Comparison of ENCODE assay signal across 12 mouse cellular contexts in genomic region chr4:137282584-137283406, GRCm38 (mm10). TPM values are rescaled to one million over a fixed set of nuclear protein-coding genes. Genes with fewer than 3 reads are reported as not detected.
A peak's percentile ranks its signal among the peaks of the same experiment; 100 is the strongest.
DNase-seq lines count a peak whose midpoint lies in the region; ATAC-seq lines count a peak whose summit lies in the region.
"Had no signal": no experiment of that assay in that cellular context is flagged by ENCODE, and none has a peak within 500 bp of the region (broad histone marks: within the 10 kb centered on the region; RNA-seq: fewer than 3 reads in every experiment).

No protein-coding gene starts in this region.

- no peak overlapping the region for H3K4me3 ChIP-seq in neural tube, embryonic 13.5 days
- no peak overlapping the region for H3K4me3 ChIP-seq in embryonic facial prominence, embryonic 14.5 days (ENCODE audit: low read depth, low read length)
- 0 out of 2 replicates have a peak overlapping the region, but pooled peaks have one; percentile 2 for H3K4me3 ChIP-seq in stomach, embryonic 15.5 days (replicated peaks)
- H3K4me3 ChIP-seq: liver, embryonic 15.5 days had no signal

- WGBS in neural tube, embryonic 13.5 days: 16% methylated on average over 17 of the region's 17 CpGs
- WGBS in embryonic facial prominence, embryonic 14.5 days: 8% methylated on average over 15 of the region's 17 CpGs
- WGBS in stomach, embryonic 15.5 days: 12% methylated on average over 17 of the region's 17 CpGs

- no peaks in the 10 kb centered on the region for H3K9me3 ChIP-seq in neural tube, embryonic 13.5 days
- no peaks in the 10 kb centered on the region for H3K9me3 ChIP-seq in embryonic facial prominence, embryonic 14.5 days (ENCODE audit: control insufficient read depth, low read length)
- no peaks in the 10 kb centered on the region for H3K9me3 ChIP-seq in stomach, embryonic 15.5 days
- H3K9me3 ChIP-seq: liver, embryonic 15.5 days had no signal

- peak overlapping the region; percentile 25 for H3K4me2 ChIP-seq in neural tube, embryonic 13.5 days
- peak overlapping the region; percentile 20; the same call in 1 of the 2 replicates for H3K4me2 ChIP-seq in embryonic facial prominence, embryonic 14.5 days (ENCODE audit: low read depth, low read length)
- peak overlapping the region; percentile 29 for H3K4me2 ChIP-seq in stomach, embryonic 15.5 days
- H3K4me2 ChIP-seq: liver, embryonic 15.5 days had no signal

- no peaks in the 10 kb centered on the region for H3K36me3 ChIP-seq in neural tube, embryonic 13.5 days
- no peaks in the 10 kb centered on the region for H3K36me3 ChIP-seq in embryonic facial prominence, embryonic 14.5 days (ENCODE audit: control insufficient read depth, insufficient read depth, low read length)
- no peaks in the 10 kb centered on the region for H3K36me3 ChIP-seq in stomach, embryonic 15.5 days
- H3K36me3 ChIP-seq: liver, embryonic 15.5 days had no signal

- peak; percentile 94 for DNase-seq in heart, adult 11 months
- DNase-seq in heart, postnatal 36 days: no peak
- no peak for DNase-seq in neural tube, embryonic 10.5 days (ENCODE audit: extremely low spot score, low spot score)
- peak; percentile 92 for DNase-seq in embryonic facial prominence, embryonic 14.5 days (ENCODE audit: low spot score)
- DNase-seq in left cerebral cortex, postnatal 10 days (ENCODE audit: extremely low spot score in 1 of 2, low spot score in 2 of 2): no peak
- no peak for DNase-seq in gastrocnemius, adult 18-20 months (ENCODE audit: low spot score)
- DNase-seq: embryo, embryonic 11 days had no signal

- peaks cover 38% of the 10 kb centered on the region for H3K27me3 ChIP-seq in neural tube, embryonic 13.5 days
- H3K27me3 ChIP-seq in embryonic facial prominence, embryonic 14.5 days (replicated peaks; ENCODE audit: control insufficient read depth, insufficient read depth, low read length): peaks cover 44% of the 10 kb centered on the region
- H3K27me3 ChIP-seq in stomach, embryonic 15.5 days (replicated peaks): peaks cover 26% of the 10 kb centered on the region

- peak overlapping the region; percentile 22; the same call in 1 of the 2 replicates for H3K9ac ChIP-seq in neural tube, embryonic 13.5 days
- no peak overlapping the region for H3K9ac ChIP-seq in embryonic facial prominence, embryonic 14.5 days (ENCODE audit: low read depth, low read length)
- no peak overlapping the region for H3K9ac ChIP-seq in stomach, embryonic 15.5 days
- H3K9ac ChIP-seq: liver, embryonic 15.5 days had no signal

- intact Hi-C loops in heart, postnatal 36 days (cut with DNase I): no loop called here
- intact Hi-C loops in left cerebral cortex, postnatal 10 days (cut with DNase I): no loop called here

- H3K4me1 ChIP-seq in neural tube, embryonic 13.5 days (replicated peaks): peaks cover 70% of the 10 kb centered on the region
- peaks cover 3% of the 10 kb centered on the region; the same call in 1 of the 2 replicates for H3K4me1 ChIP-seq in embryonic facial prominence, embryonic 14.5 days (ENCODE audit: control insufficient read depth, insufficient read depth, low read length)
- peaks cover 32% of the 10 kb centered on the region for H3K4me1 ChIP-seq in stomach, embryonic 15.5 days

- no peak overlapping the region for H3K27ac ChIP-seq in neural tube, embryonic 13.5 days (replicated peaks)
- peak overlapping the region; percentile 17; the same call in 1 of the 2 replicates for H3K27ac ChIP-seq in embryonic facial prominence, embryonic 14.5 days (replicated peaks; ENCODE audit: low read depth, low read length)
- H3K27ac ChIP-seq in stomach, embryonic 15.5 days: peak overlapping the region; percentile 79
- H3K27ac ChIP-seq: liver, embryonic 15.5 days had no signal

- ATAC-seq in neural tube, embryonic 13.5 days (ENCODE audit: low read depth): no peak
- peak; percentile 69 for ATAC-seq in embryonic facial prominence, embryonic 14.5 days (ENCODE audit: low read depth)
- ATAC-seq in stomach, embryonic 15.5 days (ENCODE audit: insufficient read depth, low FRiP score, low read depth): peak; percentile 16; the same call in 1 of the 2 replicates
- ATAC-seq: CD4-positive, CD25-positive, alpha-beta regulatory T cell, adult 4 months had no signal

RNA-seq across cellular contexts. Expression of gene Wnt4, which starts 5.5 kb away (rescaled TPM):
- under 1 TPM; 0.17 to 0.19 TPM for total RNA-seq in heart, postnatal 36 days (2021)
- polyA plus RNA-seq in neural tube, embryonic 13.5 days (2015; fragmentation: Nextera tagmentation; extraction: Ambion mirVana): 4.1 and 4.9 TPM in 2 replicates
- polyA plus RNA-seq in embryonic facial prominence, embryonic 14.5 days (2014; fragmentation: Nextera tagmentation; extraction: Ambion mirVana): 4.7 and 5.6 TPM in 2 replicates
- 13.6 and 20.4 TPM in 2 replicates for polyA plus RNA-seq in stomach, embryonic 15.5 days (2015; fragmentation: Nextera tagmentation; extraction: Ambion mirVana)
- total RNA-seq in left cerebral cortex, postnatal 10 days (2021): 10 to 100 TPM; 15.5 to 16.2 TPM
- total RNA-seq in gastrocnemius, adult 18-20 months (2021): 10 to 100 TPM; 11.3 to 12.9 TPM
- total RNA-seq: granulocyte monocyte progenitor cell, adult 5-6 weeks had no signal

Comparison
In these comparisons a context has a peak if more than half of its experiments do, and no peak if none do; other contexts are left out.
1. DNase-seq: peak in heart, adult 11 months (single experiment) and embryonic facial prominence, embryonic 14.5 days (single experiment); none in heart, postnatal 36 days (0 of 2), neural tube, embryonic 10.5 days (single experiment), left cerebral cortex, postnatal 10 days (0 of 2) and gastrocnemius, adult 18-20 months (single experiment).
2. RNA of gene Wnt4, which starts 5.5 kb away (total RNA-seq): 15.5 to 16.2 TPM in left cerebral cortex, postnatal 10 days and 11.3 to 12.9 TPM in gastrocnemius, adult 18-20 months; 0.17 to 0.19 TPM in heart, postnatal 36 days; every median in the first group is over 10 times any median in the second.
3. Peak in every context shown above with its lines, with median percentiles within 50 percentile points of each other: H3K4me2 ChIP-seq.